Mouse (Mus musculus): ENCODE data around the gene Daw1. TPM values are rescaled to one million over a fixed set of nuclear protein-coding genes. Genes with fewer than 3 reads are reported as not detected.

Daw1 gene
- total and polyA plus RNA-seq, 2 experiments from 2014 or later = not detected

DNA sequence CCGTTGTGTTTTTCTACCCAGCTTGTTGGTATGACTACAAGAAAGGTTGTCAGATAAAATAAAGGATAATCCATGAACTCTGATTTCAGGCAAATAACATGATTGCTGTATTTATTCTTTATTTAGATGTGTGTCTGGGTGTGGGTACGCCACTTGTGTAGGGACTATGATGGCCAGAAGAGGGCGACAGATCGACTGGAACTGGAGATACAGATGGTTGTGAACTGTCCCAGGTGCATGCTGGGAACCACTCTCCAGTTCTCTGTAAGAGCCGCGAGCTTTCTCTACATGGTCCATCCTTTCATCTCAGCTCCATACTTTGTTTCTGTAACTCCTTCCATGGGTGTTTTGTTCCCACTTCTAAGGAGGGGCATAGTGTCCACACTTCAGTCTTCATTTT, 20.8 kb upstream of the Daw1 start:
- DNase-seq (ENCODE audit: low spot score) (no peak), ATAC-seq (ENCODE audit: insufficient read depth, low read depth) (no peak)
- H3K9me3 ChIP-seq (replicated peaks; ENCODE audit: control insufficient read depth, low read length) = no peaks in the 10 kb centered on the region
- no peak overlapping the region for H3K9ac ChIP-seq (replicated peaks; ENCODE audit: low read depth, low read length)
- H3K27ac ChIP-seq (ENCODE audit: low read depth) = no peak overlapping the region
- H3K4me1 ChIP-seq (ENCODE audit: control insufficient read depth, insufficient read depth) = no peaks in the 10 kb centered on the region
- H3K36me3 ChIP-seq (replicated peaks; ENCODE audit: control insufficient read depth, insufficient read depth, low read length) = no peaks in the 10 kb centered on the region
- H3K27me3 ChIP-seq (ENCODE audit: control insufficient read depth, insufficient read depth, low read length) = no peaks in the 10 kb centered on the region
- H3K4me3 ChIP-seq (ENCODE audit: low read depth, low read length) = no peak overlapping the region
- 76% methylated on average over 6 of the region's 6 CpGs for WGBS
- TF ChIP-seq EP300 (IDR thresholded peaks at IDR 0.05; ENCODE audit: low read depth) (no peak), CTCF (IDR thresholded peaks at IDR 0.05; ENCODE audit: low read depth) (no peak)
- no peak overlapping the region for H3K4me2 ChIP-seq (ENCODE audit: low read depth, low read length)

DNA sequence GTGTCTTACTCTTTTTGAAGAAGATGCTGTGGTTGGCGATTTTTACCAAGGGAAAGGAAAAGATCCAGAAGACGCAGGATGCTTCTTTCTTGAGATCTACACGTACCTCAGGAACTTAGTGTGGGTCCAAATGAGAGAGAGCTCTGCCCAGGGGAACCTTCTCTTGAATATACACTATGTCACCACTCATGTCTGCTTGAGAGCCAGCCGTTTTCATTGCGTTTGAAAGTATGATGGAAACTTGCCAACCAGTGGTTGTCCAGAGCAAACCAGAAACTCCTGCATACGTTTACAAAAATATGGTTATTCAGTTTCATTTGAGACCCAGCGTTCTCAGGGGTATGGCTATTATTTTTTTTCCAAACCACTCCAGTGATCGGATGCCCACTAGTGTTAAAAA, 18.0 kb upstream of the Daw1 start:
- Histone ChIP-seq H3K4me2 (ENCODE audit: low read depth, low read length) (no peak overlapping the region), H3K9me3 (replicated peaks; ENCODE audit: control insufficient read depth, low read length) (no peaks in the 10 kb centered on the region), H3K4me1 (ENCODE audit: control insufficient read depth, insufficient read depth) (no peaks in the 10 kb centered on the region), H3K4me3 (ENCODE audit: low read depth, low read length) (no peak overlapping the region), H3K27me3 (ENCODE audit: control insufficient read depth, insufficient read depth, low read length) (no peaks in the 10 kb centered on the region), H3K9ac (replicated peaks; ENCODE audit: low read depth, low read length) (no peak overlapping the region), H3K36me3 (replicated peaks; ENCODE audit: control insufficient read depth, insufficient read depth, low read length) (no peaks in the 10 kb centered on the region), H3K27ac (ENCODE audit: low read depth) (no peak overlapping the region)
- TF ChIP-seq CTCF (IDR thresholded peaks at IDR 0.05; ENCODE audit: low read depth) (no peak), EP300 (IDR thresholded peaks at IDR 0.05; ENCODE audit: low read depth) (no peak)
- 68% methylated on average over 8 of the region's 8 CpGs for WGBS
- ATAC-seq (ENCODE audit: insufficient read depth, low read depth) (no peak), DNase-seq (ENCODE audit: low spot score) (no peak)

DNA sequence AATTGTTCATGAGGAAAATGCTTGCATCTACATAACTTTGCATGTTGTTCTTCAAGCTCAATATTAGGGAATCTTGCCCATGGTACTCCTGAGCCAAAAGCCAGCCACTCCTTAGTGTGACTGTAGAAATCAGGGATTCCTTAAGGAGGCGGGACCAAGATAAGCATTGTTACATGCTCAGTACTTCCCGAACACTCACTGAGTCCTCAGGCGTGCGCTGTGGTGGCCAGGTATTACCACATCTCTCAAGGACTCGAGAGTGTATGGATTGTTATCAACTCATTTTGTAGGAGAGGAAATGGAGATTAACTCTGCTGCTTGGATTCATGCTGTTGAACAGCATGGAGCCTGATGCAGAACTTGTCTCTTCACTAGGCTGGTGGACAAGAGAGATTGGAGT, 17.5 kb upstream of the Daw1 start:
- WGBS = 66% methylated on average over 5 of the region's 5 CpGs
- no peak overlapping the region for H3K4me3 ChIP-seq (ENCODE audit: low read depth, low read length)
- ATAC-seq (ENCODE audit: insufficient read depth, low read depth) = no peak
- TF ChIP-seq CTCF (IDR thresholded peaks at IDR 0.05; ENCODE audit: low read depth) (no peak), EP300 (IDR thresholded peaks at IDR 0.05; ENCODE audit: low read depth) (no peak)
- no peak overlapping the region for H3K9ac ChIP-seq (replicated peaks; ENCODE audit: low read depth, low read length)
- H3K27me3 ChIP-seq (ENCODE audit: control insufficient read depth, insufficient read depth, low read length) = no peaks in the 10 kb centered on the region
- no peak for DNase-seq (ENCODE audit: low spot score)
- H3K4me2 ChIP-seq (ENCODE audit: low read depth, low read length) = no peak overlapping the region
- no peaks in the 10 kb centered on the region for H3K4me1 ChIP-seq (ENCODE audit: control insufficient read depth, insufficient read depth)
- H3K9me3 ChIP-seq (replicated peaks; ENCODE audit: control insufficient read depth, low read length) = no peaks in the 10 kb centered on the region
- H3K36me3 ChIP-seq (replicated peaks; ENCODE audit: control insufficient read depth, insufficient read depth, low read length) = no peaks in the 10 kb centered on the region
- no peak overlapping the region for H3K27ac ChIP-seq (ENCODE audit: low read depth)

DNA sequence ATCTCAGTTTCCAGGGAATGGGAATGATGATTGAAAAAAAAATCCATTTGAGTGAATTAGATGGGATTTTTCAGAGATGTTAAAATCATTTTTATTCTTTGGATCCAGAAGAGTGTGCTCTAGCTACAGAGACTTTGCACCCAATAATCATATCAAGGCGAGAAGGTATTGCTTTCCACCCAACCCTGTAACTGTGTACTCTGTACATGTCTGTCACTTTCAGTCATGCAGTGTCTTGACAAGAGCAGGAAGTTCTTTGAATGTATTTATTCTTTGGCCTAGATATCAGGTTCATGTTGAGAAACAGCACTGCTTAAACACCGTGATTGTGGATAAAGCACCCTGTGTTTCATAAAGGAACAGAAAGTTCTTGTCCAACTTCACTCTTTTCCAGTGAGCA, 13.0 kb upstream of the Daw1 start:
- TF ChIP-seq EP300 (IDR thresholded peaks at IDR 0.05; ENCODE audit: low read depth) (no peak), CTCF (IDR thresholded peaks at IDR 0.05; ENCODE audit: low read depth) (no peak)
- no peak overlapping the region for H3K27ac ChIP-seq (ENCODE audit: low read depth)
- no peaks in the 10 kb centered on the region for H3K27me3 ChIP-seq (ENCODE audit: control insufficient read depth, insufficient read depth, low read length)
- ATAC-seq (ENCODE audit: insufficient read depth, low read depth) (no peak), DNase-seq (ENCODE audit: low spot score) (no peak)
- no peak overlapping the region for H3K9ac ChIP-seq (replicated peaks; ENCODE audit: low read depth, low read length)
- no peak overlapping the region for H3K4me2 ChIP-seq (ENCODE audit: low read depth, low read length)
- H3K36me3 ChIP-seq (replicated peaks; ENCODE audit: control insufficient read depth, insufficient read depth, low read length) = no peaks in the 10 kb centered on the region
- no peaks in the 10 kb centered on the region for H3K4me1 ChIP-seq (ENCODE audit: control insufficient read depth, insufficient read depth)
- H3K4me3 ChIP-seq (ENCODE audit: low read depth, low read length) = no peak overlapping the region
- 73% methylated on average over 2 of the region's 2 CpGs for WGBS
- no peaks in the 10 kb centered on the region for H3K9me3 ChIP-seq (replicated peaks; ENCODE audit: control insufficient read depth, low read length)

DNA sequence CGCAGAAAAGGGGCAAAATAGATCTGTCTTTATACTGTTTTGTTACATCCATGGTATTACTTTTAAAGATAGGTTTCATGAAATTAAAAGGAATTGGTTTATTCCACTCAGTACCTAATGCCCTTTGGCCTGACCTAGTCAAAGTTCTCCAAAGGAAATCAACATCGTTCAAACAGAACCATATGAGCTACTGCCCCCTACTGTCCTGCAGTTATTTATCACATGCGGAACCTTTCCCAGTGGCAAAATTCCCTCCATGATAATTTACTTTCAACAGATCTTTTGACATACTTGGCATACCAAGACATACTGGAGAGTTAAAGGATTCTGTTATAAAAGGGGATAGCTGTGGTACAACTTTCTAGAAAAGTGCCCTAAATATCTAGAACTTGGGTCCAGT, 9.3 kb upstream of the Daw1 start:
- ATAC-seq (ENCODE audit: insufficient read depth, low read depth) (no peak), DNase-seq (ENCODE audit: low spot score) (no peak)
- H3K9me3 ChIP-seq (replicated peaks; ENCODE audit: control insufficient read depth, low read length) = no peaks in the 10 kb centered on the region
- no peak overlapping the region for H3K4me3 ChIP-seq (ENCODE audit: low read depth, low read length)
- H3K36me3 ChIP-seq (replicated peaks; ENCODE audit: control insufficient read depth, insufficient read depth, low read length) = no peaks in the 10 kb centered on the region
- 62% methylated on average over 3 of the region's 3 CpGs for WGBS
- H3K4me1 ChIP-seq (ENCODE audit: control insufficient read depth, insufficient read depth) = no peaks in the 10 kb centered on the region
- no peak overlapping the region for H3K4me2 ChIP-seq (ENCODE audit: low read depth, low read length)
- no peaks in the 10 kb centered on the region for H3K27me3 ChIP-seq (ENCODE audit: control insufficient read depth, insufficient read depth, low read length)
- TF ChIP-seq CTCF (IDR thresholded peaks at IDR 0.05; ENCODE audit: low read depth) (peak; percentile 49), EP300 (IDR thresholded peaks at IDR 0.05; ENCODE audit: low read depth) (no peak)
- H3K27ac ChIP-seq (ENCODE audit: low read depth) = no peak overlapping the region
- no peak overlapping the region for H3K9ac ChIP-seq (replicated peaks; ENCODE audit: low read depth, low read length)

DNA sequence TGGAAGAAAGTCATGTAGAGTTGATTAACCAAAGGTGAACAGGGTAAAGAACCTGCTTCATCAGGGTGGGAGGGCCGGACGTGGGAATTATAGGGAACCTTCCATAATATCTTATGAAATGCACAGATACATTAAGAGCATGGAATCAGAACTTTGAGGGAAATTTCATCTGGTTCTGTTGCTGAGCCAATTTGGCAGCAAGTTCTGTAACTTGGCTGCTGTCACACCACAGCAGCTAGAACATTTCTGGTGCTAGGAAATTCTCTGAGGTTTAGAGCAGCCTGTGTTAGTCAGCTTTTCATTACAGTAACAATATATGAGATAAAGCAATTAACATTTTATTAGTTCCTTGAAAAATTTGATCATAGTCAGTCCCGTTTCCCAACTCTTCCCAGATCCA, 6.6 kb upstream of the Daw1 start:
- DNase-seq (ENCODE audit: low spot score) (no peak), ATAC-seq (ENCODE audit: insufficient read depth, low read depth) (no peak)
- no peaks in the 10 kb centered on the region for H3K9me3 ChIP-seq (replicated peaks; ENCODE audit: control insufficient read depth, low read length)
- H3K9ac ChIP-seq (replicated peaks; ENCODE audit: low read depth, low read length) = no peak overlapping the region
- no peaks in the 10 kb centered on the region for H3K27me3 ChIP-seq (ENCODE audit: control insufficient read depth, insufficient read depth, low read length)
- H3K4me1 ChIP-seq (ENCODE audit: control insufficient read depth, insufficient read depth) = no peaks in the 10 kb centered on the region
- TF ChIP-seq EP300 (IDR thresholded peaks at IDR 0.05; ENCODE audit: low read depth) (no peak), CTCF (IDR thresholded peaks at IDR 0.05; ENCODE audit: low read depth) (no peak)
- no peak overlapping the region for H3K4me2 ChIP-seq (ENCODE audit: low read depth, low read length)
- H3K4me3 ChIP-seq (ENCODE audit: low read depth, low read length) = no peak overlapping the region
- H3K36me3 ChIP-seq (replicated peaks; ENCODE audit: control insufficient read depth, insufficient read depth, low read length) = no peaks in the 10 kb centered on the region
- H3K27ac ChIP-seq (ENCODE audit: low read depth) = no peak overlapping the region
- WGBS = 76% methylated on average over 3 of the region's 3 CpGs

Data from heart, postnatal 0 days (tissue).